16 mouse cellular contexts compared by ENCODE assay signal in genomic region chr4:148589565-148589964, GRCm38 (mm10). TPM values are rescaled to one million over a fixed set of nuclear protein-coding genes. Genes with fewer than 3 reads are reported as not detected.
A peak's percentile ranks its signal among the peaks of the same experiment; 100 is the strongest.
DNase-seq lines count a peak whose midpoint lies in the region; ATAC-seq and TF ChIP-seq lines count a peak whose summit lies in the region.
"Had no signal": no experiment of that assay in that cellular context is flagged by ENCODE, and none has a peak within 500 bp of the region (broad histone marks: within the 10 kb centered on the region; RNA-seq: fewer than 3 reads in every experiment).

No protein-coding gene starts in this region.

- no peak overlapping the region for H3K4me2 ChIP-seq in forebrain, embryonic 14.5 days (ENCODE audit: low read length)
- H3K4me2 ChIP-seq in midbrain, embryonic 16.5 days (ENCODE audit: low read length) = no peak overlapping the region
- no peak overlapping the region for H3K4me2 ChIP-seq in midbrain, embryonic 13.5 days (replicated peaks)
- H3K4me2 ChIP-seq in stomach, postnatal 0 days (replicated peaks; ENCODE audit: low read depth) = 0 out of 2 replicates have a peak overlapping the region, but pooled peaks have one; percentile 20

- H3K4me1 ChIP-seq in forebrain, embryonic 14.5 days (ENCODE audit: control insufficient read depth, insufficient read depth, low read length) = peaks cover 9% of the 10 kb centered on the region
- peaks cover 35% of the 10 kb centered on the region for H3K4me1 ChIP-seq in forebrain, embryonic 10.5 days
- peaks cover 16% of the 10 kb centered on the region for H3K4me1 ChIP-seq in midbrain, embryonic 16.5 days (ENCODE audit: control insufficient read depth, insufficient read depth, low read length)
- peaks cover 18% of the 10 kb centered on the region for H3K4me1 ChIP-seq in midbrain, embryonic 13.5 days (replicated peaks)
- 0 out of 2 replicates have a peak, but pooled peaks cover 4% of the 10 kb centered on the region for H3K4me1 ChIP-seq in stomach, postnatal 0 days (replicated peaks; ENCODE audit: control insufficient read depth, insufficient read depth)

- no peak for TF ChIP-seq CTCF in stomach, postnatal 0 days (IDR thresholded peaks at IDR 0.05; ENCODE audit: low read depth)

- H3K27ac ChIP-seq in forebrain, embryonic 14.5 days (ENCODE audit: low read depth, low read length) = no peak overlapping the region
- H3K27ac ChIP-seq in forebrain, embryonic 10.5 days = no peak overlapping the region
- no peak overlapping the region for H3K27ac ChIP-seq in midbrain, embryonic 16.5 days (ENCODE audit: low read length)
- H3K27ac ChIP-seq in midbrain, embryonic 13.5 days = no peak overlapping the region
- H3K27ac ChIP-seq in stomach, postnatal 0 days (replicated peaks) = no peak overlapping the region

- H3K36me3 ChIP-seq in forebrain, embryonic 14.5 days (ENCODE audit: control insufficient read depth, insufficient read depth, low read length) = peaks cover 14% of the 10 kb centered on the region
- peaks cover 23% of the 10 kb centered on the region for H3K36me3 ChIP-seq in forebrain, embryonic 10.5 days (replicated peaks)
- H3K36me3 ChIP-seq in midbrain, embryonic 16.5 days (ENCODE audit: control insufficient read depth, insufficient read depth, low read length) = peaks cover 2% of the 10 kb centered on the region
- peaks cover 18% of the 10 kb centered on the region for H3K36me3 ChIP-seq in midbrain, embryonic 13.5 days
- peaks cover 12% of the 10 kb centered on the region; the same call in 1 of the 2 replicates for H3K36me3 ChIP-seq in stomach, postnatal 0 days (ENCODE audit: control insufficient read depth, insufficient read depth, low read length)

- H3K9ac ChIP-seq in forebrain, embryonic 14.5 days (ENCODE audit: low read length) = no peak overlapping the region
- 0 out of 2 replicates have a peak overlapping the region, but pooled peaks have one; percentile 14 for H3K9ac ChIP-seq in midbrain, embryonic 16.5 days (ENCODE audit: low read depth, low read length)
- no peak overlapping the region for H3K9ac ChIP-seq in midbrain, embryonic 13.5 days (replicated peaks)
- H3K9ac ChIP-seq in stomach, postnatal 0 days (ENCODE audit: low read length) = no peak overlapping the region
- H3K9ac ChIP-seq: liver, postnatal 0 days had no signal

- ATAC-seq in forebrain, embryonic 14.5 days = no peak
- no peak for ATAC-seq in midbrain, embryonic 16.5 days
- no peak for ATAC-seq in midbrain, embryonic 13.5 days
- ATAC-seq in stomach, postnatal 0 days (ENCODE audit: low FRiP score, low TSS enrichment) = peak; percentile 72
- no peak for ATAC-seq in granulocyte monocyte progenitor cell, adult 5-6 weeks (replicated peaks; ENCODE audit: poor library complexity, severe bottlenecking)
- ATAC-seq: liver, postnatal 0 days had no signal

- 58% methylated on average over 7 of the region's 8 CpGs for WGBS in forebrain, embryonic 14.5 days
- 63% methylated on average over 7 of the region's 8 CpGs for WGBS in forebrain, embryonic 10.5 days
- WGBS in midbrain, embryonic 16.5 days = 64% methylated on average over 6 of the region's 8 CpGs
- WGBS in midbrain, embryonic 13.5 days = 73% methylated on average over 6 of the region's 8 CpGs
- WGBS in large intestine, adult 2 months = 30% methylated on average over 8 of the region's 8 CpGs
- 38% methylated on average over 6 of the region's 8 CpGs for WGBS in stomach, postnatal 0 days

- no peaks in the 10 kb centered on the region for H3K27me3 ChIP-seq in forebrain, embryonic 14.5 days (replicated peaks; ENCODE audit: control insufficient read depth, insufficient read depth, low read length)
- no peaks in the 10 kb centered on the region for H3K27me3 ChIP-seq in forebrain, embryonic 10.5 days (ENCODE audit: poor library complexity, severe bottlenecking)
- no peaks in the 10 kb centered on the region for H3K27me3 ChIP-seq in midbrain, embryonic 16.5 days (ENCODE audit: control insufficient read depth, insufficient read depth, low read depth, low read length)
- no peaks in the 10 kb centered on the region for H3K27me3 ChIP-seq in midbrain, embryonic 13.5 days
- H3K27me3 ChIP-seq in stomach, postnatal 0 days (ENCODE audit: control insufficient read depth, insufficient read depth, low read length) = no peaks in the 10 kb centered on the region

- peak; percentile 39 for DNase-seq in forebrain, embryonic 14.5 days (ENCODE audit: low spot score)
- no peak for DNase-seq in forebrain, embryonic 10.5 days (ENCODE audit: extremely low spot score, low spot score)
- peak; percentile 53 for DNase-seq in large intestine, adult 2 months (ENCODE audit: low read depth, low spot score)
- peak; percentile 78 for DNase-seq in stomach, postnatal 0 days (ENCODE audit: low spot score)
- no peak for DNase-seq in frontal cortex, adult 2 months (ENCODE audit: extremely low spot score in 1 of 2, low spot score in 1 of 2)
- DNase-seq: embryo, embryonic 11 days; liver, postnatal 0 days had no signal

- H3K9me3 ChIP-seq in forebrain, embryonic 14.5 days (replicated peaks; ENCODE audit: control insufficient read depth, low read length) = no peaks in the 10 kb centered on the region
- H3K9me3 ChIP-seq in forebrain, embryonic 10.5 days = no peaks in the 10 kb centered on the region
- no peaks in the 10 kb centered on the region for H3K9me3 ChIP-seq in midbrain, embryonic 16.5 days (replicated peaks; ENCODE audit: control insufficient read depth, low read length, poor library complexity, severe bottlenecking)
- H3K9me3 ChIP-seq in midbrain, embryonic 13.5 days = no peaks in the 10 kb centered on the region
- no peaks in the 10 kb centered on the region for H3K9me3 ChIP-seq in stomach, postnatal 0 days (ENCODE audit: control insufficient read depth, low read length)

- no peak for TF ChIP-seq EP300 in stomach, postnatal 0 days (optimal IDR thresholded peaks at IDR 0.05)

- H3K4me3 ChIP-seq in forebrain, embryonic 14.5 days (ENCODE audit: low read depth, low read length) = no peak overlapping the region
- no peak overlapping the region for H3K4me3 ChIP-seq in forebrain, embryonic 10.5 days
- H3K4me3 ChIP-seq in midbrain, embryonic 16.5 days (ENCODE audit: low read depth, low read length) = no peak overlapping the region
- no peak overlapping the region for H3K4me3 ChIP-seq in midbrain, embryonic 13.5 days (replicated peaks)
- no peak overlapping the region for H3K4me3 ChIP-seq in stomach, postnatal 0 days (ENCODE audit: low read depth, low read length)
- H3K4me3 ChIP-seq: left cerebral cortex, adult 2 months had no signal

RNA-seq across cellular contexts. Expression of gene Srm, which starts 1.7 kb away (rescaled TPM):
- 168 and 179 TPM in 2 replicates for polyA plus RNA-seq in forebrain, embryonic 14.5 days (2014; fragmentation: Nextera tagmentation; extraction: Ambion mirVana)
- polyA plus RNA-seq in forebrain, embryonic 10.5 days (2016; fragmentation: Nextera tagmentation; extraction: Ambion mirVana) = 265 and 272 TPM in 2 replicates
- polyA plus RNA-seq in midbrain, embryonic 16.5 days (2015; fragmentation: Nextera tagmentation; extraction: Ambion mirVana) = 147 and 162 TPM in 2 replicates
- polyA plus RNA-seq in midbrain, embryonic 13.5 days (2015; fragmentation: Nextera tagmentation; extraction: Ambion mirVana) = 116 and 128 TPM in 2 replicates
- 49.5 and 69.9 TPM in 2 replicates for polyA plus RNA-seq in large intestine, adult 2 months (2012; rRNA removed)
- 109 and 113 TPM in 2 replicates for polyA plus RNA-seq in stomach, postnatal 0 days (2015; fragmentation: Nextera tagmentation; extraction: Ambion mirVana)
- 230 and 275 TPM in 2 replicates for total RNA-seq in granulocyte monocyte progenitor cell, adult 5-6 weeks (2014; fragmentation: Nextera tagmentation)
- total RNA-seq in granulocyte monocyte progenitor cell, adult 5-6 weeks (2017) = 53.4 and 63.4 TPM in 2 replicates
- polyA plus RNA-seq in frontal cortex, adult 2 months (2012; rRNA removed) = 75.6 and 87.9 TPM in 2 replicates

RNA-seq across cellular contexts. Expression of gene Masp2, which starts 12.8 kb away (rescaled TPM):
- 0.25 TPM in 1 of 2 replicates, not detected in the other for polyA plus RNA-seq in forebrain, embryonic 14.5 days (2014; fragmentation: Nextera tagmentation; extraction: Ambion mirVana)
- polyA plus RNA-seq in forebrain, embryonic 10.5 days (2016; fragmentation: Nextera tagmentation; extraction: Ambion mirVana) = 0.22 TPM in 1 of 2 replicates, not detected in the other
- polyA plus RNA-seq in midbrain, embryonic 16.5 days (2015; fragmentation: Nextera tagmentation; extraction: Ambion mirVana) = 1.2 TPM in 2 replicates
- polyA plus RNA-seq in midbrain, embryonic 13.5 days (2015; fragmentation: Nextera tagmentation; extraction: Ambion mirVana) = 0.35 and 0.46 TPM in 2 replicates
- polyA plus RNA-seq in large intestine, adult 2 months (2012; rRNA removed) = 0.10 TPM in 1 of 2 replicates, not detected in the other
- polyA plus RNA-seq in stomach, postnatal 0 days (2015; fragmentation: Nextera tagmentation; extraction: Ambion mirVana) = 0.46 and 0.79 TPM in 2 replicates
- 0.47 TPM in 1 of 2 replicates, not detected in the other for total RNA-seq in granulocyte monocyte progenitor cell, adult 5-6 weeks (2014; fragmentation: Nextera tagmentation)
- total RNA-seq in granulocyte monocyte progenitor cell, adult 5-6 weeks (2017) = 0.46 and 0.65 TPM in 2 replicates
- polyA plus RNA-seq in frontal cortex, adult 2 months (2012; rRNA removed) = 3.5 and 3.6 TPM in 2 replicates
- polyA plus RNA-seq: midbrain, postnatal 0 days had no signal

RNA-seq across cellular contexts. Expression of gene Exosc10, which starts 31.3 kb away (rescaled TPM):
- polyA plus RNA-seq in forebrain, embryonic 14.5 days (2014; fragmentation: Nextera tagmentation; extraction: Ambion mirVana) = 99.7 and 107 TPM in 2 replicates
- 96.0 and 97.2 TPM in 2 replicates for polyA plus RNA-seq in forebrain, embryonic 10.5 days (2016; fragmentation: Nextera tagmentation; extraction: Ambion mirVana)
- polyA plus RNA-seq in midbrain, embryonic 16.5 days (2015; fragmentation: Nextera tagmentation; extraction: Ambion mirVana) = 92.3 and 93.1 TPM in 2 replicates
- polyA plus RNA-seq in midbrain, embryonic 13.5 days (2015; fragmentation: Nextera tagmentation; extraction: Ambion mirVana) = 91.4 and 94.1 TPM in 2 replicates
- 20.1 and 23.1 TPM in 2 replicates for polyA plus RNA-seq in large intestine, adult 2 months (2012; rRNA removed)
- polyA plus RNA-seq in stomach, postnatal 0 days (2015; fragmentation: Nextera tagmentation; extraction: Ambion mirVana) = 30.0 and 35.2 TPM in 2 replicates
- 63.9 and 80.2 TPM in 2 replicates for total RNA-seq in granulocyte monocyte progenitor cell, adult 5-6 weeks (2014; fragmentation: Nextera tagmentation)
- total RNA-seq in granulocyte monocyte progenitor cell, adult 5-6 weeks (2017) = 57.7 and 62.5 TPM in 2 replicates
- 44.8 and 45.4 TPM in 2 replicates for polyA plus RNA-seq in frontal cortex, adult 2 months (2012; rRNA removed)

RNA-seq across cellular contexts. Expression of gene Tardbp, which starts 37.3 kb away (rescaled TPM):
- polyA plus RNA-seq in forebrain, embryonic 14.5 days (2014; fragmentation: Nextera tagmentation; extraction: Ambion mirVana) = 127 and 131 TPM in 2 replicates
- polyA plus RNA-seq in forebrain, embryonic 10.5 days (2016; fragmentation: Nextera tagmentation; extraction: Ambion mirVana) = 495 and 519 TPM in 2 replicates
- 166 and 198 TPM in 2 replicates for polyA plus RNA-seq in midbrain, embryonic 16.5 days (2015; fragmentation: Nextera tagmentation; extraction: Ambion mirVana)
- 283 and 292 TPM in 2 replicates for polyA plus RNA-seq in midbrain, embryonic 13.5 days (2015; fragmentation: Nextera tagmentation; extraction: Ambion mirVana)
- polyA plus RNA-seq in large intestine, adult 2 months (2012; rRNA removed) = 76.3 and 102 TPM in 2 replicates
- polyA plus RNA-seq in stomach, postnatal 0 days (2015; fragmentation: Nextera tagmentation; extraction: Ambion mirVana) = 99.8 and 106 TPM in 2 replicates
- 411 and 464 TPM in 2 replicates for total RNA-seq in granulocyte monocyte progenitor cell, adult 5-6 weeks (2014; fragmentation: Nextera tagmentation)
- 541 and 579 TPM in 2 replicates for total RNA-seq in granulocyte monocyte progenitor cell, adult 5-6 weeks (2017)
- polyA plus RNA-seq in frontal cortex, adult 2 months (2012; rRNA removed) = 286 and 304 TPM in 2 replicates

RNA-seq across cellular contexts. Expression of gene Gm572, which starts 53.6 kb away (rescaled TPM):
- polyA plus RNA-seq in forebrain, embryonic 14.5 days (2014; fragmentation: Nextera tagmentation; extraction: Ambion mirVana) = not detected in 2 replicates
- not detected in 2 replicates for polyA plus RNA-seq in forebrain, embryonic 10.5 days (2016; fragmentation: Nextera tagmentation; extraction: Ambion mirVana)
- polyA plus RNA-seq in midbrain, embryonic 16.5 days (2015; fragmentation: Nextera tagmentation; extraction: Ambion mirVana) = not detected in 2 replicates
- polyA plus RNA-seq in midbrain, embryonic 13.5 days (2015; fragmentation: Nextera tagmentation; extraction: Ambion mirVana) = not detected in 2 replicates
- polyA plus RNA-seq in large intestine, adult 2 months (2012; rRNA removed) = 0.15 TPM in 1 of 2 replicates, not detected in the other
- 0.10 and 0.16 TPM in 2 replicates for polyA plus RNA-seq in stomach, postnatal 0 days (2015; fragmentation: Nextera tagmentation; extraction: Ambion mirVana)
- not detected in 2 replicates for total RNA-seq in granulocyte monocyte progenitor cell, adult 5-6 weeks (2014; fragmentation: Nextera tagmentation)
- total RNA-seq in granulocyte monocyte progenitor cell, adult 5-6 weeks (2017) = not detected in 2 replicates
- not detected in 2 replicates for polyA plus RNA-seq in frontal cortex, adult 2 months (2012; rRNA removed)
- total RNA-seq: hematopoietic stem cell, adult 5-6 weeks; left cerebral cortex, adult 2 months had no signal
- polyA plus RNA-seq: C2C12; forebrain, embryonic 11.5 days; gonadal fat pad, adult 2 months; liver, postnatal 0 days; midbrain, postnatal 0 days had no signal

Comparison
In these comparisons a context has a peak if more than half of its experiments do, and no peak if none do; other contexts are left out.
1. DNase-seq: peak in forebrain, embryonic 14.5 days (single experiment), large intestine, adult 2 months (single experiment) and stomach, postnatal 0 days (single experiment); none in forebrain, embryonic 10.5 days (single experiment) and frontal cortex, adult 2 months (0 of 2).